Mouse (Mus musculus): ENCODE data around the gene Echdc2. TPM values are rescaled to one million over a fixed set of nuclear protein-coding genes. Genes with fewer than 3 reads are reported as not detected.

Echdc2 gene
- polyA plus RNA-seq, 1 experiment from 2014 or later: 7.5 TPM

DNA sequence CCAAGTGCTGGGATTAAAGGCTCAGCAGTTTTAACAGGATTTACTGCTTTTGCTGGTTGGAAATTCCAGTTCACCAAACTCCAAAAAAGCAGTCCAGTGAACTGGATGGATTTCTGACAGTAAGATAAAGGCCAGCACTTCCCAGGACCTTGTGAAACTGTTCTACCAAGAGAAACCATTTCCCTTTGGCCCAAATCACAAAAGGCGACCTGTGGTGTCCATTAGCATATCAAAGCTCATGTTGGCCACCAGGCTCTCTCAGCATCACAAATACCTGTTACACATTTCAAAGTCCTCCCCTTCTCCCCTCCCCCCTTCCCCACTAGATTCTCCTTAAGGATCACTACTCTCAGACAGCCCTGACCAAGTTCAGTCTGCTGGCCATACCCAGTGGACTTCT, 17.0 kb downstream of the Echdc2 start:
- H3K27me3 ChIP-seq (ENCODE audit: control insufficient read depth, insufficient read depth, low read length): no peaks in the 10 kb centered on the region

DNA sequence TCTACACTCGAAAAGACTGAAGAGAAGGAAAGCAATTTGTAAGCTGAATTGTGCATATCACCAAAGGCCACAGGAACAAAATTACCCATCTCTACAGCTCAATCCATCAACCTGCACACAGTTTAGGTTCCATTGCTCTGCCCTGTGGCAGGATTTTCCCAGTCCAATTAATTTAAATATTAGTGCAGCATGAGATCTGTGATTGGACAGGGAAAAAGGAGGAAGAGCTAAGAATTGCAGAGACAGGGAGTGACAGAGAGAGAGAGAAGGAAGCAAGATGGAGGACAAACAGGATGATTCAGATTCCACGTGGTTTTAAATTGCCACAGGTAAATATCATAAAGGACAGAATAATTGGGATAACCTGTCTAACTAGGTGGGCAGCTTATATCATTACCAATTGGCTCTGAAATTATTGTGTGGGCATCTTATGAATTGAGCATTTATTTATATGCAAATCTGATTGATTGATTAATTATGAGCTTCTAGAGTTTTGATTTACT, 27.6 kb downstream of the Echdc2 start:
- Histone ChIP-seq H3K27ac (ENCODE audit: low read depth, low read length) (no peak overlapping the region), H3K4me1 (ENCODE audit: control insufficient read depth, insufficient read depth, low read length) (no peaks in the 10 kb centered on the region), H3K36me3 (ENCODE audit: control insufficient read depth, insufficient read depth, low read length) (no peaks in the 10 kb centered on the region), H3K9me3 (ENCODE audit: control insufficient read depth, low read length) (no peaks in the 10 kb centered on the region), H3K27me3 (ENCODE audit: control insufficient read depth, insufficient read depth, low read length) (no peaks in the 10 kb centered on the region), H3K4me3 (ENCODE audit: low read depth, low read length) (no peak overlapping the region), H3K9ac (replicated peaks; ENCODE audit: low read depth, low read length) (no peak overlapping the region), H3K4me2 (ENCODE audit: low read depth, low read length) (no peak overlapping the region)
- no peak for ATAC-seq (ENCODE audit: low read depth)
- 69% methylated on average over 2 of the region's 2 CpGs for WGBS

More for the DNA sequence above, 17.0 kb downstream of the Echdc2 start:
- no peak overlapping the region for H3K4me3 ChIP-seq (ENCODE audit: low read depth, low read length)
- H3K27ac ChIP-seq (ENCODE audit: low read depth, low read length): no peak overlapping the region
- no peaks in the 10 kb centered on the region for H3K9me3 ChIP-seq (ENCODE audit: control insufficient read depth, low read length)
- ATAC-seq (ENCODE audit: low read depth): no peak
- H3K4me1 ChIP-seq (ENCODE audit: control insufficient read depth, insufficient read depth, low read length): no peaks in the 10 kb centered on the region
- H3K36me3 ChIP-seq (ENCODE audit: control insufficient read depth, insufficient read depth, low read length): no peaks in the 10 kb centered on the region
- WGBS: 38% methylated on average over 1 of the region's 1 CpGs
- H3K9ac ChIP-seq (replicated peaks; ENCODE audit: low read depth, low read length): no peak overlapping the region
- no peak overlapping the region for H3K4me2 ChIP-seq (ENCODE audit: low read depth, low read length)

DNA sequence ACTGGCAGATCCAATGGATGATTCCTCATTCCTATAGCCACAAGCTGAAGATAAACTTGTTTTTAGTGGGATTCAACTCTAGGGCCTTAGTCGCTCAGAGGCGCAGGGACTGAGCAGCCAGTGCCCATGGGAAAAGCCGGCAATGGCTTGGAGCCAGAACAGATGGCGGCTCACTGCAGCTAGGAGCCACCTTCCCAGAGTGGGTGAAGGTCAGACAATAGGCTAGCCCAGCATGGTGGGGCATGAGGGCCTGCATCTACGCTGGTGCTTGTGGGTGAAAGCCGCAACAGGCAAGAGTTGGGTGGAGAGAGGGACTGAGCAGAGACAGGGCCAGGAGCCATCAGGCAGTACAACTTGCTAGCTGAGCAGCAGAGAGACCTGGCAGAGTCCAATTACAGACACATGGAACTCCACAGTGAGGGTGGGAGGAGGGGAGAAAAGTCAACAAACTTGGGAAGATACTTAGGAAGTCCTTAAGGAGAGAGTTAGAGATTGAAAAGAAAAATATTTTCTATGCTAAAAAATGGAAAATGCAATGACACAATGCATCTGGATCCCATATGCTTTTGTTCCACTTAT, 31.1 kb downstream of the Echdc2 start:
- 59% methylated on average over 6 of the region's 6 CpGs for WGBS
- Histone ChIP-seq H3K9me3 (ENCODE audit: control insufficient read depth, low read length) (no peaks in the 10 kb centered on the region), H3K4me1 (ENCODE audit: control insufficient read depth, insufficient read depth, low read length) (no peaks in the 10 kb centered on the region), H3K9ac (replicated peaks; ENCODE audit: low read depth, low read length) (no peak overlapping the region), H3K36me3 (ENCODE audit: control insufficient read depth, insufficient read depth, low read length) (no peaks in the 10 kb centered on the region), H3K27me3 (ENCODE audit: control insufficient read depth, insufficient read depth, low read length) (no peaks in the 10 kb centered on the region), H3K27ac (ENCODE audit: low read depth, low read length) (no peak overlapping the region), H3K4me3 (ENCODE audit: low read depth, low read length) (no peak overlapping the region), H3K4me2 (ENCODE audit: low read depth, low read length) (no peak overlapping the region)
- no peak for ATAC-seq (ENCODE audit: low read depth)

DNA sequence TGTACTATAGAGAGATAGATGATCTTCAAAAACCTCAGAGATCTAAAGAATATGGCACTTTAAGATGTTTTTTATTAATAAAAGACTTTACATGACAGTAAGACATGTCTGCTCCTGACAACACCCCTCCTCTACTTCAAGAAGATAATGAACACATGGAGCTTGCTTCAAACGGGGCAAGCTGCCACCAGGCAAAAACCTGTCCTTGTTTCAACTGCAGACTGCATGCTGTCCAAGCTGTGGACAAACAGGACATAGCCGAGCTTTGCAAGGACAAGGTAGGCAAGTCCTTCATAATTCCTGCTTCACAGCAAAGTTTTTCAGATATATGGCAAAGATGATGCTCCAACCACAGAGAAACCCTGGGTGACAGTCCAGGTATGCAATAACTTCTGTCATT, 34.0 kb downstream of the Echdc2 start:
- Histone ChIP-seq H3K9ac (replicated peaks; ENCODE audit: low read depth, low read length) (no peak overlapping the region), H3K36me3 (ENCODE audit: control insufficient read depth, insufficient read depth, low read length) (no peaks in the 10 kb centered on the region), H3K4me2 (ENCODE audit: low read depth, low read length) (no peak overlapping the region), H3K4me3 (ENCODE audit: low read depth, low read length) (no peak overlapping the region), H3K4me1 (ENCODE audit: control insufficient read depth, insufficient read depth, low read length) (no peaks in the 10 kb centered on the region), H3K9me3 (ENCODE audit: control insufficient read depth, low read length) (no peaks in the 10 kb centered on the region), H3K27me3 (ENCODE audit: control insufficient read depth, insufficient read depth, low read length) (no peaks in the 10 kb centered on the region), H3K27ac (ENCODE audit: low read depth, low read length) (no peak overlapping the region)
- WGBS: 71% methylated on average over 2 of the region's 2 CpGs
- ATAC-seq (ENCODE audit: low read depth): no peak

DNA sequence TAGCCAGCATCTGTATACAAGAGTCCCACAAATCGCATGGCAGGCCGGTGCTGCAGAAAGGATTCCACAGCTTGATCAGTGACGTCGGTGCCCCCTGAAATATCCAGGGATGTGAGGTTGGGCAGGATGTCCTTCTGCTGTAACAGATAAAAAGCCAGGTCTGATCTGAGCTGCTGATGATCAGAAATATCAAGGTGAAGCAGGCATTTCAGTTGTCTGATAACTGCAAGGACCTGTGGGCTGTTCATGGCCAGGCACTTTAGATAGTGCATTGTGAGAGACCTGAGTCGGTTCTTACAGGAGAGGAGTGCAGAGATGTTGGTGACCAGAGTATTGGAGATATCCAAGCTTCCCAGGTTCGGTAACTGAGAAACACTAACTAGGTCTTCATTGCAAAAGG, 39.4 kb downstream of the Echdc2 start:
- Histone ChIP-seq H3K9ac (replicated peaks; ENCODE audit: low read depth, low read length) (no peak overlapping the region), H3K4me2 (ENCODE audit: low read depth, low read length) (no peak overlapping the region), H3K27ac (ENCODE audit: low read depth, low read length) (no peak overlapping the region), H3K36me3 (ENCODE audit: control insufficient read depth, insufficient read depth, low read length) (no peaks in the 10 kb centered on the region), H3K4me1 (ENCODE audit: control insufficient read depth, insufficient read depth, low read length) (no peaks in the 10 kb centered on the region), H3K9me3 (ENCODE audit: control insufficient read depth, low read length) (no peaks in the 10 kb centered on the region), H3K4me3 (ENCODE audit: low read depth, low read length) (no peak overlapping the region), H3K27me3 (ENCODE audit: control insufficient read depth, insufficient read depth, low read length) (no peaks in the 10 kb centered on the region)
- no peak for ATAC-seq (ENCODE audit: low read depth)
- 95% methylated on average over 6 of the region's 6 CpGs for WGBS

DNA sequence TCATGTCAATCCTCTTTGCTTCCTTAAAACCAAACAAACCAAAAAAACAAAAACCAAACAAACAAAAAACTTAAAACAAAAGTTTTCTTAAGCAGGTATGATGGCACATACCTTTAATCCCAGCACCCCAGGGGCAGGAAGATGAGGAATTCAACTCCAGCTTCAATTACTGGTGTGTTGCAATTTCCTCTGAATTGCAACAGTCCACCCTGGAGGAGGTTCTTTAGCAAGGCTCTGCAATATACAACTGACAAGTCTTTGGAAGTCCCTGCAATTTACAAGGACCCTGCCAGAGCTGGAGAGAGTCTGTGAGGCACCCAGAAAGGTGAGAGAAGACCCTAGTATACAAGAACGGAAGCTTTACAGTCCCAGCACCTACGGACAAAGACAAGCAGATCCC, 47.8 kb downstream of the Echdc2 start:
- WGBS: 84% methylated on average over 2 of the region's 2 CpGs
- H3K9me3 ChIP-seq (ENCODE audit: control insufficient read depth, low read length): no peaks in the 10 kb centered on the region
- no peaks in the 10 kb centered on the region for H3K4me1 ChIP-seq (ENCODE audit: control insufficient read depth, insufficient read depth, low read length)
- no peak overlapping the region for H3K4me2 ChIP-seq (ENCODE audit: low read depth, low read length)
- no peak overlapping the region for H3K9ac ChIP-seq (replicated peaks; ENCODE audit: low read depth, low read length)
- no peak overlapping the region for H3K4me3 ChIP-seq (ENCODE audit: low read depth, low read length)
- peaks cover 13% of the 10 kb centered on the region for H3K27me3 ChIP-seq (ENCODE audit: control insufficient read depth, insufficient read depth, low read length)
- no peak overlapping the region for H3K27ac ChIP-seq (ENCODE audit: low read depth, low read length)
- ATAC-seq (ENCODE audit: low read depth): no peak
- no peaks in the 10 kb centered on the region for H3K36me3 ChIP-seq (ENCODE audit: control insufficient read depth, insufficient read depth, low read length)

DNA sequence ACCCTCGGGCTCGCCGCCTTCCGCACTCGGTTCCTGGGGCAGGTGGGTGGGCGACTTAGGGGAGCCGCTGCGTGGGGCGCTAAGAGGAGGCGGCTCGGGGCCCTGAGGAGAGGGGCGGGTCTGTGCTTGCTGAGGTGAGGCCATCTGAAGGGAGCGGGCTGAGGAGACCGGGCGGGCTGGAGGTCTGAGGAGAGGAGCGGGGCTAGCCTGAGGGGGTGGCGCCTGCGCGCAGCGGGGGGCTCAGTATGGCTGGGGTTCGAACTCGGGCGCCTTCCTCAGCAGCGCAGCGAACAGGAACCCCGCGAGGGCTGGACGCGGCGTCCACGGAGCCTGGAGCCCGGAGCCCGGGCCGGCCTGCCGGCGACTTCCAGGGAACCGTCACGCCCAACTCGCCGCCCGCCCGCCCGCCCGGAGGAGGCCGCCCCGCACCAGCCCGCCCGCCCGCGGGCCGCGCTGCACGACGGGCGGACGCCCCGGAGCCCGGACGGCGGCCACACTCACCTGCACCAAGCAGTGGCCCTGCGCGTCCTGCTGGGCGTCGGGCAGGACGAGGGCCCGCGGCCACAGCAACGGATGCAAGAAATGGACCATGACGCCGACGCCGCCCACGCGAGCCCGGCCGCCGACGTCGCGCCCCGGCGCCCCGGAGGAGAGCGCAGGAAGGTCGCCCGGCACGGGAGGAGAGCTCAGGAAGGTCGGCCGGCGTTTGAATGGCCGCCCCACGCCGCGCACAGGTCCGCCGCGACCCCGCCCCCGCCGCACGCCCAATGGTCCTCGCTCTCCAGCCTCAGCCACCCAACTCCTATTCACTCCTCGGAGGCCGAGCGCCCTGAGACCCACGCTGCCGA, 52.3 kb downstream of the Echdc2 start, which contains the start of gene Zyg11a:
TSS of gene Zyg11a (minus strand) at position 717 of the 848 bp plus-strand sequence.
- 1% methylated on average over 77 of the region's 107 CpGs for WGBS
- Histone ChIP-seq H3K4me3 (ENCODE audit: low read depth, low read length) (peak within 1 kb of the TSS; percentile 30), H3K9me3 (ENCODE audit: control insufficient read depth, low read length) (no peaks in the 10 kb centered on the region), H3K4me2 (ENCODE audit: low read depth, low read length) (peak within 1 kb of the TSS; percentile 40), H3K36me3 (ENCODE audit: control insufficient read depth, insufficient read depth, low read length) (no peaks in the 10 kb centered on the region), H3K9ac (replicated peaks; ENCODE audit: low read depth, low read length) (no peak within 1 kb of the TSS), H3K27me3 (ENCODE audit: control insufficient read depth, insufficient read depth, low read length) (peaks cover 18% of the 10 kb centered on the region), H3K27ac (ENCODE audit: low read depth, low read length) (no peak within 1 kb of the TSS), H3K4me1 (ENCODE audit: control insufficient read depth, insufficient read depth, low read length) (no peaks in the 10 kb centered on the region)
- peak; percentile 31 for ATAC-seq (ENCODE audit: low read depth)

DNA sequence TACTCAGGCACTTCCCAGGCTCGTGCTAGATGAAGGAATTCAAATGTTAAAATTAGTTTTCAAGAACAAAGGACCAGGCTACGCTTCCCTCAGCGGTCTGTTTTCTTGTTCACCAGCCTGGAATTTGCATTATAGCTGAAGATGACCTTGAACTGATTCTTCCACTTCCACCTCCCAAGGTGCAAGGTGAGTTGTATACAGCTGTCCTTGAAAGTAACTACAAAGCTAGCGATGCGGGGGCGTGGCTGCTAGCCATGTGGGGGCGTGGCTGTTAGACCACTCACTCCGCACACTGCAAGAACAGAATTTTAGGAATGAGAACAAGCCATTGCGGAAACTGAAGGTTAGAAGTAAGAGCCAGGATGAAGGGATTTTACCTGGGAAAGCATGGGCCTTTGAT, 53.8 kb downstream of the Echdc2 start:
- no peak overlapping the region for H3K4me2 ChIP-seq (ENCODE audit: low read depth, low read length)
- H3K9me3 ChIP-seq (ENCODE audit: control insufficient read depth, low read length): no peaks in the 10 kb centered on the region
- ATAC-seq (ENCODE audit: low read depth): no peak
- H3K4me3 ChIP-seq (ENCODE audit: low read depth, low read length): no peak overlapping the region
- peaks cover 18% of the 10 kb centered on the region for H3K27me3 ChIP-seq (ENCODE audit: control insufficient read depth, insufficient read depth, low read length)
- no peaks in the 10 kb centered on the region for H3K36me3 ChIP-seq (ENCODE audit: control insufficient read depth, insufficient read depth, low read length)
- WGBS: 9% methylated on average over 9 of the region's 9 CpGs
- H3K27ac ChIP-seq (ENCODE audit: low read depth, low read length): no peak overlapping the region
- no peak overlapping the region for H3K9ac ChIP-seq (replicated peaks; ENCODE audit: low read depth, low read length)
- H3K4me1 ChIP-seq (ENCODE audit: control insufficient read depth, insufficient read depth, low read length): no peaks in the 10 kb centered on the region

DNA sequence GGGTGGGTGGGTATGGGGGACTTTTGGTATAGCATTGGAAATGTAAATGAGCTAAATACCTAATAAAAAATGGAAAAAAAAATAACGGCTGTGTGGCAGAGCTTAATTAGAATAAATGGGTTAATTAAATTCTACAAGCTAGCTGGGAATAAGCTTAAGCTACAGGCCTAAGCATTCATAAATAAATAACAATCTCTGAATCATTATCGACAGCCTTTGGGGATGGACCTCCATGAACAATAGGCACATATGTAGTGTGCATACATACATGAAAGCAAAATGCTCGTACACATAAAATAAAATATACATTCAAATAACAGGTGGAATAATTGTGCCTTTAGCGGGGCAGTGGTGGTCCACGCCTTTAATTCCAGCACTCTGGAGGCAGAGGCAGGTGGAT, 57.3 kb downstream of the Echdc2 start:
- Histone ChIP-seq H3K4me2 (ENCODE audit: low read depth, low read length) (no peak overlapping the region), H3K4me3 (ENCODE audit: low read depth, low read length) (no peak overlapping the region), H3K27me3 (ENCODE audit: control insufficient read depth, insufficient read depth, low read length) (peaks cover 10% of the 10 kb centered on the region), H3K9me3 (ENCODE audit: control insufficient read depth, low read length) (no peaks in the 10 kb centered on the region), H3K36me3 (ENCODE audit: control insufficient read depth, insufficient read depth, low read length) (no peaks in the 10 kb centered on the region), H3K27ac (ENCODE audit: low read depth, low read length) (no peak overlapping the region), H3K9ac (replicated peaks; ENCODE audit: low read depth, low read length) (no peak overlapping the region), H3K4me1 (ENCODE audit: control insufficient read depth, insufficient read depth, low read length) (no peaks in the 10 kb centered on the region)
- peak; percentile 51; the same call in 1 of the 2 replicates for ATAC-seq (ENCODE audit: low read depth)
- WGBS: 71% methylated on average over 5 of the region's 5 CpGs

Measured in neural tube, embryonic 14.5 days (tissue).